Mouse (Mus musculus): Measurements from ENCODE around the gene Tbc1d30. TPM values are rescaled to one million over a fixed set of nuclear protein-coding genes. Genes with fewer than 3 reads are reported as not detected.
A peak's percentile ranks its signal among the peaks of the same experiment; 100 is the strongest.
"Not testable (repeated sequence)": the region's sequence is repeated elsewhere in the genome, so short reads cannot be mapped to it uniquely, and the experiment has no call there.

Tbc1d30 gene
- total RNA-seq, 2 experiments from 2014 or later = 5.0 TPM; not detected in 1

GRCm38 (mm10) chr10:121367780-121368179 is 16.7 kb upstream of the Tbc1d30 start:
- ATAC-seq (replicated peaks; ENCODE audit: low FRiP score, poor library complexity, severe bottlenecking) = no peak

DNA sequence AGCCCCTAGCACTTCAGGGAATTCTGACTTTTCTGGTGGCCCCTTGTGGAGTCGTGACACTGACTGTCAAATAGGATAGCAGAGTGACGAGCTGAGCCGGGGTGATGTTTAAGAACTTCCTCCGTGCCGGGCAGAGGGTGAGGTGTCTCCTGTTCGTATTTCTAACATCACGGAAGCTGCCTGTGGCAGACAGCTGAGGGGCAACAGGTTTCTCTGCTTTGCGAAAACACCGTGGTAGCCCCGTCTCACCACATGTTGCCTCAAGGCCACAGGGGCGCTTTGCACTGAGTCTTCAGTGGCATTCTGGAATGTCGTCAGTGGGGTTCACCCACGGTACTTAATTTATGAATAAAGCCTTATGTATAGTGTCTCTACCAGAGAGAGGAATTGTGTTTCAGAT is 16.2 kb upstream of the Tbc1d30 start:
- no peak for ATAC-seq (replicated peaks; ENCODE audit: low FRiP score, poor library complexity, severe bottlenecking)

- no peak for ATAC-seq (replicated peaks; ENCODE audit: low FRiP score, poor library complexity, severe bottlenecking)
Observed at GRCm38 (mm10) chr10:121365781-121366272, 14.7 kb upstream of the Tbc1d30 start.

DNA sequence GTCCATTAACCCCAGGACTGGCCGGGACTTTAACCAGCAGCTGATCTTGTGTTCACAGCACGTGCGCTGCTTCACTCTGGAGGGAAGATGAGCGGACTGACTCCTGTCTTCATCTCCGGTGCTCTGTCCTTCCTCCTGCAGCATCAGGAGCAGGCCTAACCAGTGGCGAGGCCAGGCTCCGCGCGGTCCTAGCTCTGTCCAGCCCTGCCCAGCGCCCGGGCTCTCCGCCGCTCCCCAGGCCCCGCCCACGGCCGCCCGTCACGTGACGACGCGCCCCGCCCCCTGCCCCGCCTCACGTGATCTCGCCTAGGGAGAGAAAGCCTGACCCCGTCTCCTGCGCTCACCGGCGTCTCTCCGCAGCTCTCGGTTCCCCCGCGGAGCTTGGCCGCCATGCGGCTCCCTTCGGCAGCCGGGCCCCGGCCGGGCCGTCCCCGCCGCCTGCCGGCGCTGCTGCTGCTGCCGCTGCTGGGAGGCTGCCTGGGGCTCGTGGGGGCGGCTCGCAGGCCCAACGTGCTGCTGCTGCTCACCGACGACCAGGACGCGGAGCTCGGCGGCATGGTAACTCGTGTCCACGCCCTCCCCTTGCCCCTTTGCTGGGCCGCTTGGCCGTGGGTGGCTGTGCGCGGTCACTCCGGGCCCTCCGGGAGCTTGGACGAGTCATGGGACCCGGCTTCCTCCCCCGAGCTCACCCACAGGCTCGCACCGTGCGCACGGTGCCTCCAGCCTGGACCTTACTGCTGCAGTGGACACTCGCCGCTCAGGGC is 13.9 kb upstream of the Tbc1d30 start, which contains the start of gene Gns:
Gene Gns, plus strand, starts transcription at position 290 of the 764 bp plus-strand sequence.
- peak; percentile 85 for ATAC-seq (replicated peaks; ENCODE audit: low FRiP score, poor library complexity, severe bottlenecking)

DNA sequence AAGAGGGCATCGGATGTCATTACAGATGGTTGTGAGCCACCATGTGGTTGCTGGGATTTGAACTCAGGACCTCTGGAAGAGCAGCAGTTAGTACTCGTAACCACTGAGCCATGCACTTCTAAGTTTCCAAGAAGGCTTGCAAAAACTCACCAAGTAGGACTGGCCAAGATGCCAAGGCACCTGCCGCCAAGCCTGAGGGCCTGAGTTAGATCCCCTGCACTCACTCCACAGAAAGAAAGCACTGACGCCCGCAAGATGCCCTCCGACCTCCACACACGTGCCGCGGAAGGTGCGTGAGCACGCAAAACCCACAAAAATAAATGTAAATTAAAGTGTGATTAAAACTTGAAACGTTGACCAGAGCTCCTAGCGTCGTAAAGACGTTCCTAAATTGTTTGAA is 13.2 kb upstream of the Tbc1d30 start:
- ATAC-seq (replicated peaks; ENCODE audit: low FRiP score, poor library complexity, severe bottlenecking) = no peak

- ATAC-seq (replicated peaks; ENCODE audit: low FRiP score, poor library complexity, severe bottlenecking) = no peak
Observed at GRCm38 (mm10) chr10:121363201-121363600, 12.1 kb upstream of the Tbc1d30 start.

DNA sequence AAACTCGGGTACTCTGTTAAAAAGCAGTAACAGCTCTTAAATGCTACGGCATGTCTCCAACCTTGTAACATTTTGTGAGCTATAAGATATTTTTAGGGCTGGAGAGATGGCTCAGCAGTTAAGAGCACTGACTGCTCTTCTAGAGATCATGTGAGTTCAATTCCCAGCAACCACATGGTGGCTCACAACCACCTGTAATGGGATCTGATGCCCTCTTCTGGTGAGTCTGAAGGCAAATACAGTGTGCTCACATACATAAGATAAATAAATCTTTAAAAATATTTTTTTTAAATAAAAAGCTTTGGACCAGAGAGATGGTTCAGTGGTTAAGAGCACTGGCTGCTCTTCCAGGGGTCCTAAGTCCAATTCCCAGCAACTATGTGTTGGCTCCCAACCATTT is 9.3 kb upstream of the Tbc1d30 start:
- ATAC-seq (replicated peaks; ENCODE audit: low FRiP score, poor library complexity, severe bottlenecking) = no peak

DNA sequence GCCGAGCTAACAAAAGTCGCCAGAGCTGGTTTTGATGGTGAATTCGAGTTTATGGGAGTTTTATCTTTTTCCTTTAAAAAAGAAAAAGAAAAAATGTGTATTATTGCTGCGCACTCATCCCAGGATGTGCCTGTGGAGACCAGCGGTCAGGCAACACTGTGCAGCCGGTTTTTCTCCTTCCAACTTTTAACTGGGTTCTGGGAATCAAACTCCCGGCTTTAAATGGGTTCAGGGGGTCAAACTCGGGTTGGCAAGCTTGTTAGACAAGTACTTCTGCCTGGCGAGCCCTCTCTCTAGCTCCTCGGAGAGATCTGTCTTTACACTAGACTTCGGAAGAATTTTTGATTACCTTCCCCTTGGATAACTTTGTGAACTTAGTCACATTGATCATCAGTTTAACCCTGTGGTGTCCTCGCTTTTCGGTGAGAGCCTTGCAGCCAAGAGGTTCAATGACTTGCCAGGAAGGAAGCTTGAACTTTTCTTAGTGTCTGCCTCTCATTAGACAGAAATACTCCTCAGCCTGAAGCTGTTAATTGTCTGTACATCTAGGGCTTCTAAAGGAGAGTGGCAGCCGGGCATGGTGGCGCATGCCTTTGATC is 713 bp upstream of the Tbc1d30 start:
- no peak for ATAC-seq (replicated peaks; ENCODE audit: low FRiP score, poor library complexity, severe bottlenecking)

DNA sequence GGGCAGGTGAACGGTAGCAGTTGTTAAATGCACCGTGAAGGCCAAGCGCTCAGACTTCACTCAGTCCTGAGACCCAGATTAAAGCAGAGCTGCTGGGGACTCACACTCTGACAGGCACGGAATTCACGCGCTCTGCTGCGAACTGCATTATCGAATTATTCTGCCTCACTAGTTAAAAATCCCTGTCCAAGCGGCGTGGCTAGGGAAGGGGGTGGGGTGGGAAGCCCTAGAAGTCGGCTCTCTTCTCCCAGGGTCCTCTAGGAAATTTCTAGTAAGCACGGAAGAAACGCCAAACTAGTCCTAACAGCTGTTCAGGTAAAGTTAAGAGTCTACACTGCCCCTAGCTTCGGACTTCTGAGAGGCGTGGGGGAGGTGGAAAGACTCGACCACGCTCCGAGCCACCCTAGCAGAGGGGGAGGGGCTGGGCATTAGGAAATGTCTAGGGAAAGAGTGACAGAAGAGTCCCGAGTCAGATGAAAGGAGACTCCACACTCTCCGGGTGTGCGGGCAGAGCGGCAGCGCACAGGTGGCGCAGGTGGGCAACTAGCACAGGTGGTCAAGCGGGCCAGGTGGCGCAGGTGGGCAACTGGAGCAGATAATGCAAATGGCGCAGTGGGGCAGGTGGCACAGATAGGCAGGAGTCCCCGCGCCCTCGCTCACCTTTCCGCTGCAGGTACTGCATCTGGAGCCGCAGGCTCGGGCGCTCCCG is 567 bp downstream of the Tbc1d30 start:
- ATAC-seq (replicated peaks; ENCODE audit: low FRiP score, poor library complexity, severe bottlenecking) = no peak

- ATAC-seq (replicated peaks; ENCODE audit: low FRiP score, poor library complexity, severe bottlenecking) = no peak
Observed at GRCm38 (mm10) chr10:121349244-121349643, 1.8 kb downstream of the Tbc1d30 start.

DNA sequence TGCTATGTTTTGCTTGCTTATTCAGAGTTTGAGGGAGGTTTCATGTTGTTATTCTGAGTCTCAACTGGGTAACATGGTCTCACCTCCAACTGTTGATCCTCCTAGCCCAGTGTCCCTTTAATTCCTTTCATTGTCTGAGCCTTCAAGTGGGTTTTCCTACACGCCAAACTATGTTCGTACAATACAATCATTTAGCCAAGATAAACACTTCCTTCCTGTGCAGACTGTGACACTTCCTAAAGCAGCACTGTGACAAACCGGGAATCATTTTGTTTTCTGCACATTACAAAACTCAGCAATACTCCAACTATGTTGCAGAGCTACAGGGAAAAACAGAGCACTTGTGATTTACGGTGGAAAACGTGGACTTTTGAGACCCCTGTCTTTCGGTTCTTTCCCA is 7.2 kb downstream of the Tbc1d30 start:
- ATAC-seq (replicated peaks; ENCODE audit: low FRiP score, poor library complexity, severe bottlenecking) = no peak

DNA sequence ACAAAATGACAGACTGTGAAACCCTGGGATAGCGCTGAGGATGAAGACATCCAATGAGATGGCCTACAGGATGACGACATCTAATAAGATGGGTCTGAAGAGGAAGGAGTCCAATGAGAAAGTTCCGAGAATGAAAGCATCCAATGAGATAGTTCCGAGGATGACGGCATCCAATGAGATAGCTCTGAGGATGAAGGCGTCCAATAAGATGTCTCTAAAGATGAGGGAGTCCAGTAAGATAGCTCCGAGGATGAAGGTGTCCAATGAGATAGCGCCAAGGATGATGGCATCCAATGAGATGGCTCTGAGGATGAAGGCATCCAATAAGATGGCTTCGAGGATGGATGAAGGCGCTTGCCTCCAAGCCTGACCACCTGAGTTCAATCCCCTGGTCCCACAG is 8.8 kb downstream of the Tbc1d30 start:
- no peak for ATAC-seq (replicated peaks; ENCODE audit: low FRiP score, poor library complexity, severe bottlenecking)

DNA sequence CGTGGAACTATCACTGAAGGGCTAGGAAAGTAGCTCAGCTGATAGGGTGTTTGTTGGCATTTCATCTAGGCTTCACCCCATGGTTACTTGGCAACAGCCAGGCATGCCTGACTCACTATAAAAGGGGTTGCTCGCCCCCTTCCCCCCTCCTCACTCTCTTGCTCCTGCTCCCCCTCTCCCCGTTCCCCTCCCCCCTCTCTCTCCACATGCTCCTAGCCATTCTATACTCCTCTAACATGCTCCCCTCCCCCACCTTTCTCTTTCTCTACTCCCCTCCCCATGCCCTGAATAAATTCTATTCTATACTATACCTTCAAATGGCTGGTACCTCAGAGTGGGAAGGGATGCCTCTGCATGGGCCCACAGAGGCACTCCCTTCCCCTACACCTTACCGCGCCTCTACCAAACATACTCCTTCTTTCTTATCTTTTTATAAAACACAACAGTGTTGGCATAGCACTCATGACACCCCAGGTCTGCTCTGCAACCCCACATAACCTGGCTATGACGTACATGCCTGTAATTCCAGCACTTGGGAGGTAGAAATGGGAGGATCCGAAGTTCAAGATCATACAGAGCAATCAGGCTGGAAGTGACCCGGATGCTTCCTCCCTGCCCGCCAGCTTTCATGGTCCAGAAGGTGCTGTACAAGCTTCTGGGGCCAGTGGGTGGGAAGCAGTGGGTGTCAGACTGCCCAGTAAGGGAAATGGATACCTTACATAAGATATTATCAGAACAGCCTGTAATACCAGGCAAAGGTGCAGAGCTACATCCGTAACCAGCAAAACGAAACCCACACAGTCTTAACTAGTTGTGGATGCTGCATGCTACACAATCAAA is 10.1 kb downstream of the Tbc1d30 start:
- no peak for ATAC-seq (replicated peaks; ENCODE audit: low FRiP score, poor library complexity, severe bottlenecking)

DNA sequence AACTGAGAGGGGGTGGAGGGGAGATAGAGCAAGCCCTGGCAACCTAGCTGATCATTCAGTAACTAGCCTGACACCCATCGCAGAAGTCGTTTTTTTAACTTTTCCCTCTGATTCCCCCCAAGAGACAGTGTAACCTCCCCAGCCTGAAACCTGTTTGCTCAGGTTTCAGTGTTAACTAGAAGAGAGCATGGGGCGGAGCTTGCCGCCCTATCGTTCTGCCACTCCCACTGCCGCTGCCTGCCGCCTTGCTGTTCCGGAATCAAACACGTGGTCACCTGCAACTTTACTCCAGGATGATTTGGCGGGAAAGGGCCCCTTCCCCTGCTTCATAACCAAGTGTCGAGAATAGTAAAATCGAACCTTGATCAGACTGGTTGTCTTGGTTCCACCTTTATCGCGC is 14.5 kb downstream of the Tbc1d30 start:
- ATAC-seq (replicated peaks; ENCODE audit: low FRiP score, poor library complexity, severe bottlenecking) = not testable (repeated sequence)

- ATAC-seq (replicated peaks; ENCODE audit: low FRiP score, poor library complexity, severe bottlenecking) = no peak; the same call in 1 of the 2 replicates
Observed at GRCm38 (mm10) chr10:121334576-121334975, 16.5 kb downstream of the Tbc1d30 start.

- ATAC-seq (replicated peaks; ENCODE audit: low FRiP score, poor library complexity, severe bottlenecking) = 0 out of 2 replicates have a peak, but pooled peaks have one; percentile 30
Observed at GRCm38 (mm10) chr10:121330940-121331339, 20.1 kb downstream of the Tbc1d30 start.

- ATAC-seq (replicated peaks; ENCODE audit: low FRiP score, poor library complexity, severe bottlenecking) = no peak
Observed at GRCm38 (mm10) chr10:121329586-121329985, 21.5 kb downstream of the Tbc1d30 start.

- no peak for ATAC-seq (replicated peaks; ENCODE audit: low FRiP score, poor library complexity, severe bottlenecking)
Observed at GRCm38 (mm10) chr10:121326167-121326566, 24.9 kb downstream of the Tbc1d30 start.

- ATAC-seq (replicated peaks; ENCODE audit: low FRiP score, poor library complexity, severe bottlenecking) = no peak
Observed at GRCm38 (mm10) chr10:121323493-121323892, 27.6 kb downstream of the Tbc1d30 start.

Data from erythroid progenitor cell, adult 5-6 weeks (primary cell).